Mouse (Mus musculus): ENCODE measurements around the gene Metap1. TPM values are rescaled to one million over a fixed set of nuclear protein-coding genes. Genes with fewer than 3 reads are reported as not detected.

The Metap1 gene
- polyA plus RNA-seq, 1 experiment from 2014 or later = 46.2 TPM

GRCm38 (mm10) chr3:138523956-138524355 lies 34.6 kb upstream of the Metap1 start:
- H3K9me3 ChIP-seq = no peaks in the 10 kb centered on the region
- H3K27ac ChIP-seq (replicated peaks) = no peak overlapping the region
- peaks cover 17% of the 10 kb centered on the region for H3K4me1 ChIP-seq
- no peak for DNase-seq (ENCODE audit: low spot score)
- WGBS = 89% methylated on average over 4 of the region's 4 CpGs
- peaks cover 12% of the 10 kb centered on the region for H3K27me3 ChIP-seq (replicated peaks; ENCODE audit: low read depth, poor library complexity, severe bottlenecking)
- H3K4me3 ChIP-seq = no peak overlapping the region
- H3K36me3 ChIP-seq (replicated peaks) = no peaks in the 10 kb centered on the region

- Histone ChIP-seq H3K27ac (replicated peaks) (no peak overlapping the region), H3K27me3 (replicated peaks; ENCODE audit: low read depth, poor library complexity, severe bottlenecking) (no peaks in the 10 kb centered on the region), H3K4me3 (no peak overlapping the region), H3K4me1 (peaks cover 19% of the 10 kb centered on the region), H3K36me3 (replicated peaks) (no peaks in the 10 kb centered on the region), H3K9me3 (no peaks in the 10 kb centered on the region)
- DNase-seq (ENCODE audit: low spot score) = no peak
- WGBS = 84% methylated on average over 6 of the region's 6 CpGs
Observed at GRCm38 (mm10) chr3:138519218-138519617, 29.9 kb upstream of the Metap1 start.

GRCm38 (mm10) chr3:138517881-138518280 lies 28.6 kb upstream of the Metap1 start:
- Histone ChIP-seq H3K27me3 (replicated peaks; ENCODE audit: low read depth, poor library complexity, severe bottlenecking) (no peaks in the 10 kb centered on the region), H3K4me1 (peaks cover 24% of the 10 kb centered on the region), H3K4me3 (no peak overlapping the region), H3K27ac (replicated peaks) (no peak overlapping the region), H3K9me3 (no peaks in the 10 kb centered on the region), H3K36me3 (replicated peaks) (no peaks in the 10 kb centered on the region)
- WGBS = 67% methylated on average over 3 of the region's 3 CpGs
- no peak for DNase-seq (ENCODE audit: low spot score)

- WGBS = 53% methylated on average over 10 of the region's 10 CpGs
- no peaks in the 10 kb centered on the region for H3K36me3 ChIP-seq (replicated peaks)
Observed at GRCm38 (mm10) chr3:138515656-138516370, 26.5 kb upstream of the Metap1 start.

GRCm38 (mm10) chr3:138514749-138515148 lies 25.4 kb upstream of the Metap1 start:
- H3K4me3 ChIP-seq = no peak overlapping the region

More at GRCm38 (mm10) chr3:138515656-138516370, 26.5 kb upstream of the Metap1 start:
- Histone ChIP-seq H3K27ac (replicated peaks) (0 out of 2 replicates have a peak overlapping the region, but pooled peaks have one; percentile 10), H3K4me1 (peaks cover 24% of the 10 kb centered on the region), H3K27me3 (replicated peaks; ENCODE audit: low read depth, poor library complexity, severe bottlenecking) (no peaks in the 10 kb centered on the region), H3K4me3 (no peak overlapping the region), H3K9me3 (no peaks in the 10 kb centered on the region)
- DNase-seq (ENCODE audit: low spot score) = no peak

GRCm38 (mm10) chr3:138513243-138513642 lies 23.9 kb upstream of the Metap1 start:
- Histone ChIP-seq H3K27ac (replicated peaks) (no peak overlapping the region), H3K4me3 (no peak overlapping the region), H3K36me3 (replicated peaks) (no peaks in the 10 kb centered on the region), H3K4me1 (peaks cover 24% of the 10 kb centered on the region), H3K9me3 (no peaks in the 10 kb centered on the region), H3K27me3 (replicated peaks; ENCODE audit: low read depth, poor library complexity, severe bottlenecking) (no peaks in the 10 kb centered on the region)
- WGBS = 77% methylated on average over 12 of the region's 12 CpGs
- DNase-seq (ENCODE audit: low spot score) = no peak

More at GRCm38 (mm10) chr3:138514749-138515148, 25.4 kb upstream of the Metap1 start:
- no peaks in the 10 kb centered on the region for H3K9me3 ChIP-seq
- WGBS = 62% methylated on average over 3 of the region's 3 CpGs
- no peak for DNase-seq (ENCODE audit: low spot score)
- H3K27me3 ChIP-seq (replicated peaks; ENCODE audit: low read depth, poor library complexity, severe bottlenecking) = no peaks in the 10 kb centered on the region
- no peak overlapping the region for H3K27ac ChIP-seq (replicated peaks)
- no peaks in the 10 kb centered on the region for H3K36me3 ChIP-seq (replicated peaks)
- H3K4me1 ChIP-seq = peaks cover 24% of the 10 kb centered on the region

- H3K27ac ChIP-seq (replicated peaks) = no peak overlapping the region
- no peak for DNase-seq (ENCODE audit: low spot score)
- 76% methylated on average over 5 of the region's 5 CpGs for WGBS
- peaks cover 16% of the 10 kb centered on the region; the same call in 1 of the 2 replicates for H3K4me1 ChIP-seq
- H3K27me3 ChIP-seq (replicated peaks; ENCODE audit: low read depth, poor library complexity, severe bottlenecking) = no peaks in the 10 kb centered on the region
- no peaks in the 10 kb centered on the region for H3K9me3 ChIP-seq
- no peak overlapping the region for H3K4me3 ChIP-seq
- H3K36me3 ChIP-seq (replicated peaks) = no peaks in the 10 kb centered on the region
Observed at GRCm38 (mm10) chr3:138510471-138510870, 21.2 kb upstream of the Metap1 start.

- H3K4me1 ChIP-seq = peaks cover 7% of the 10 kb centered on the region; the same call in 1 of the 2 replicates
- H3K9me3 ChIP-seq = no peaks in the 10 kb centered on the region
- no peak overlapping the region for H3K27ac ChIP-seq (replicated peaks)
- no peak overlapping the region for H3K4me3 ChIP-seq
- no peaks in the 10 kb centered on the region for H3K27me3 ChIP-seq (replicated peaks; ENCODE audit: low read depth, poor library complexity, severe bottlenecking)
- 85% methylated on average over 2 of the region's 2 CpGs for WGBS
- no peak for DNase-seq (ENCODE audit: low spot score)
- no peaks in the 10 kb centered on the region for H3K36me3 ChIP-seq (replicated peaks)
Observed at GRCm38 (mm10) chr3:138509581-138509980, 20.3 kb upstream of the Metap1 start.

GRCm38 (mm10) chr3:138506749-138507148 lies 17.4 kb upstream of the Metap1 start:
- Histone ChIP-seq H3K9me3 (no peaks in the 10 kb centered on the region), H3K36me3 (replicated peaks) (no peaks in the 10 kb centered on the region), H3K4me3 (no peak overlapping the region), H3K27ac (replicated peaks) (no peak overlapping the region), H3K27me3 (replicated peaks; ENCODE audit: low read depth, poor library complexity, severe bottlenecking) (no peaks in the 10 kb centered on the region), H3K4me1 (no peaks in the 10 kb centered on the region)
- WGBS = 59% methylated on average over 6 of the region's 6 CpGs
- peak; percentile 23 for DNase-seq (ENCODE audit: low spot score)

GRCm38 (mm10) chr3:138503754-138504153 lies 14.4 kb upstream of the Metap1 start:
- H3K9me3 ChIP-seq = no peaks in the 10 kb centered on the region
- H3K36me3 ChIP-seq (replicated peaks) = no peaks in the 10 kb centered on the region
- WGBS = 89% methylated on average over 11 of the region's 11 CpGs
- H3K27ac ChIP-seq (replicated peaks) = no peak overlapping the region
- no peak for DNase-seq (ENCODE audit: low spot score)
- peaks cover 5% of the 10 kb centered on the region; the same call in 1 of the 2 replicates for H3K4me1 ChIP-seq
- H3K27me3 ChIP-seq (replicated peaks; ENCODE audit: low read depth, poor library complexity, severe bottlenecking) = no peaks in the 10 kb centered on the region
- no peak overlapping the region for H3K4me3 ChIP-seq

- no peaks in the 10 kb centered on the region for H3K9me3 ChIP-seq
- H3K4me3 ChIP-seq = no peak overlapping the region
- 59% methylated on average over 15 of the region's 15 CpGs for WGBS
- H3K36me3 ChIP-seq (replicated peaks) = no peaks in the 10 kb centered on the region
- no peak overlapping the region for H3K27ac ChIP-seq (replicated peaks)
- H3K27me3 ChIP-seq (replicated peaks; ENCODE audit: low read depth, poor library complexity, severe bottlenecking) = no peaks in the 10 kb centered on the region
- H3K4me1 ChIP-seq = peaks cover 5% of the 10 kb centered on the region; the same call in 1 of the 2 replicates
- DNase-seq (ENCODE audit: low spot score) = peak; percentile 11
Observed at GRCm38 (mm10) chr3:138499854-138500740, 10.8 kb upstream of the Metap1 start.

GRCm38 (mm10) chr3:138498731-138499130 lies 9.4 kb upstream of the Metap1 start:
- H3K4me3 ChIP-seq = no peak overlapping the region
- H3K9me3 ChIP-seq = no peaks in the 10 kb centered on the region
- H3K36me3 ChIP-seq (replicated peaks) = no peaks in the 10 kb centered on the region
- H3K27ac ChIP-seq (replicated peaks) = no peak overlapping the region
- DNase-seq (ENCODE audit: low spot score) = no peak
- H3K4me1 ChIP-seq = peaks cover 5% of the 10 kb centered on the region; the same call in 1 of the 2 replicates
- 73% methylated on average over 4 of the region's 4 CpGs for WGBS
- H3K27me3 ChIP-seq (replicated peaks; ENCODE audit: low read depth, poor library complexity, severe bottlenecking) = no peaks in the 10 kb centered on the region

Data from embryonic facial prominence, embryonic 10.5 days (tissue).